Mouse (Mus musculus) liver, adult 2 months (tissue): ENCODE data around the gene Gatc. TPM values are rescaled to one million over a fixed set of nuclear protein-coding genes. Genes with fewer than 3 reads are reported as not detected.

Experiments used
- DNase-seq: peaks from one replicate; pipeline ENCODE4 v3.0.0-alpha.2; 2011; ENCODE audit warnings: low read depth, low spot score; ENCODE audit errors: extremely low read depth
- H3K27ac ChIP-seq: fragments of 200-500 bp; replicated peaks from 2 replicates; pipeline ENCODE4 v1.5.1; 2012; ENCODE audit warnings: low read depth, mild to moderate bottlenecking, control low read depth, inconsistent platforms, low read length; ENCODE audit not compliant: insufficient read depth
- H3K27me3 ChIP-seq: fragments of 200-500 bp; 2 replicates; pipeline ENCODE4 v1.6.1; 2012; ENCODE audit warnings: mild to moderate bottlenecking, moderate library complexity, low read length, inconsistent platforms; ENCODE audit not compliant: control insufficient read depth, insufficient read depth
- H3K36me3 ChIP-seq: fragments of 200-500 bp; 2 replicates; pipeline ENCODE4 v1.6.1; 2012; ENCODE audit warnings: low read length, inconsistent platforms; ENCODE audit not compliant: control insufficient read depth, insufficient read depth
- H3K4me1 ChIP-seq: fragments of 200-500 bp; 2 replicates; pipeline ENCODE4 v1.6.1; 2011; ENCODE audit warnings: low read length; ENCODE audit not compliant: control insufficient read depth, insufficient read depth
- H3K4me3 ChIP-seq: fragments of 200-500 bp; 2 replicates; pipeline ENCODE4 v1.5.1; 2011; ENCODE audit warnings: low read depth, mild to moderate bottlenecking, control low read depth, low read length, moderate library complexity; ENCODE audit not compliant: insufficient read depth
- H3K79me2 ChIP-seq: fragments of 200-500 bp; 2 replicates; pipeline ENCODE4 v1.6.1; 2012; ENCODE audit warnings: inconsistent platforms, mild to moderate bottlenecking, low read length, moderate library complexity; ENCODE audit not compliant: control insufficient read depth, insufficient read depth
- H3K9ac ChIP-seq: fragments of 200-500 bp; 2 replicates; pipeline ENCODE4 v1.6.1; 2012; ENCODE audit warnings: low read depth, mild to moderate bottlenecking, control low read depth, inconsistent platforms, low read length
- CTCF ChIP-seq: fragments of 200-500 bp; IDR thresholded peaks from 2 replicates; pipeline ENCODE4 v1.5.1; 2011; ENCODE audit warnings: low read depth, low read length, control low read depth
- POLR2A ChIP-seq: fragments of 200-500 bp; IDR thresholded peaks from 2 replicates; pipeline ENCODE4 v1.6.1; 2011; ENCODE audit warnings: low read length, control low read depth; ENCODE audit not compliant: insufficient read depth; ENCODE audit errors: extremely low read depth
- WGBS: fragments of 180-500 bp; shearing (Covaris S2); methylation state at CpG from one replicate; pipeline ENCODE4 v1.1.7; 2018; 5-methylcytosine and 5-hydroxymethylcytosine counted together
- polyA plus RNA-seq: library from polyadenylated mRNA; depleted of rRNA; stranded (reverse); fragments of >200 nt; gene quantifications from 2 replicates; pipeline ENCODE4 v1.2.3, GENCODE M21; 2012; rRNA removed
- total RNA-seq: library from RNA; depleted of rRNA; stranded (reverse); fragments of >200 nt; gene quantifications from 2 replicates; pipeline ENCODE4 v1.2.3, GENCODE M21; 2014; rRNA removed

Gene Gatc
- total and polyA plus RNA-seq, 2 experiments, result 6.3 to 11.0 TPM

GRCm38 (mm10) chr5:115300792-115301614 is 40.0 kb downstream of the Gatc start, which contains the start of gene Dynll1:
Gene Dynll1 (minus strand): TSS chr5:115300999.
- Histone ChIP-seq H3K4me1 (peaks cover 9% of the 10 kb centered on the region; the same call in 1 of the 2 replicates), H3K36me3 (peaks cover 11% of the 10 kb centered on the region), H3K9ac (peak within 1 kb of the TSS; percentile 77), H3K27me3 (no peaks in the 10 kb centered on the region), H3K4me3 (peak within 1 kb of the TSS; percentile 72), H3K79me2 (no peaks in the 10 kb centered on the region; the same call in 1 of the 2 replicates), H3K27ac (peak within 1 kb of the TSS; percentile 24)
- WGBS, result 1% methylated on average over 64 of the region's 66 CpGs
- DNase-seq, result peak; percentile 76
- TF ChIP-seq CTCF, result no peak
- peak; percentile 87 for TF ChIP-seq POLR2A

- no peaks in the 10 kb centered on the region; the same call in 1 of the 2 replicates for H3K79me2 ChIP-seq
- H3K27ac ChIP-seq, result peak overlapping the region; percentile 24
- H3K27me3 ChIP-seq, result no peaks in the 10 kb centered on the region
- peaks cover 9% of the 10 kb centered on the region; the same call in 1 of the 2 replicates for H3K4me1 ChIP-seq
- DNase-seq, result peak; percentile 26
- H3K4me3 ChIP-seq, result peak overlapping the region; percentile 72
- TF ChIP-seq POLR2A (no peak), CTCF (no peak; the same call in 1 of the 2 replicates)
- peaks cover 17% of the 10 kb centered on the region for H3K36me3 ChIP-seq
- H3K9ac ChIP-seq, result peak overlapping the region; percentile 77
- WGBS, result 1% methylated on average over 46 of the region's 46 CpGs
Observed at GRCm38 (mm10) chr5:115300035-115300744, 40.8 kb downstream of the Gatc start.

- 78% methylated on average over 10 of the region's 10 CpGs for WGBS
- Histone ChIP-seq H3K9ac (no peak overlapping the region), H3K4me3 (no peak overlapping the region), H3K36me3 (peaks cover 17% of the 10 kb centered on the region), H3K27ac (no peak overlapping the region), H3K79me2 (no peaks in the 10 kb centered on the region; the same call in 1 of the 2 replicates), H3K4me1 (peaks cover 9% of the 10 kb centered on the region; the same call in 1 of the 2 replicates), H3K27me3 (no peaks in the 10 kb centered on the region)
- no peak for TF ChIP-seq CTCF
- no peak for DNase-seq
Observed at GRCm38 (mm10) chr5:115296347-115296746, 44.6 kb downstream of the Gatc start.

DNA sequence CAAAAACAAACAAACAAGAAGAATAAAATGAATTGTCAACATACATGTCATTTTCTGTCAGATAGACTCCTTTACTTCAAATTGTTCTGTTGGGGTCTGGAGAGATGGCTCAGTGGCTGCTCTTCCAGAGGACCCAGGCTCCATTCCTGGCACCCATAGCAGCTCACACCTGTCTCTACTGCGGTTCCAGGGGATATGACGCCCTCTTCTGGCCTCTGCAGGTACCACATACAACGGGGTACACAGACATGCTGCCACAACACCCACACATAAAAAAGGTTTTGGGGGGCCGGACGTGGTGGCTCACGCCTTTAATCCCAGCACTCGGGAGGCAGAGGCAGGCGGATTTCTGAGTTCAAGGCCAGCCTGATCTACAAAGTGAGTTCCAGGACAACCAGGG is 46.8 kb downstream of the Gatc start:
- TF ChIP-seq CTCF (peak; percentile 52), POLR2A (no peak)
- peaks cover 24% of the 10 kb centered on the region for H3K36me3 ChIP-seq
- WGBS, result 94% methylated on average over 8 of the region's 8 CpGs

DNA sequence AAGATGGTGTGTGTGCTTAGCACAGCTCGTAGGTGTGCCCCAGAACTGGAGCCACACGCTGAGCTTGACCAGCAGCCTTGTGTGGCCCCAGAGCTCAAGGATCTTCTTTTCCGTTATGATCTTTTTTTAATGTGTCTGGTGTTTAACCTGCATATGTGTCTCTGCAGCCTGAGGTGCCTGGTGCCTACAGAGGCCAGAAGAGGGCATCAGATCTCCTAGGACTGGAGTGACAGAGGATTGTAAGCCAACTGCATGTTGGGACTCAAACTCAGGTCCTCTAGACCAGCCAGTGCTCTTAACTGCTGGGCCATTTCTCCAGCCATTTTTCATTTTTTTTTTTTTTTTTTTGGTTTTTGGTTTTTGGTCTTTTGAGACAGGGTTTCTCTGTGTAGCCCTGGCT is 56.2 kb downstream of the Gatc start:
- Histone ChIP-seq H3K36me3 (peaks cover 20% of the 10 kb centered on the region), H3K4me3 (no peak overlapping the region), H3K27me3 (no peaks in the 10 kb centered on the region), H3K79me2 (peaks cover 10% of the 10 kb centered on the region), H3K27ac (no peak overlapping the region), H3K4me1 (peaks cover 2% of the 10 kb centered on the region), H3K9ac (no peak overlapping the region)
- peak; percentile 40; the same call in 1 of the 2 replicates for TF ChIP-seq CTCF
- TF ChIP-seq POLR2A, result no peak
- WGBS, result 94% methylated on average over 3 of the region's 3 CpGs
- no peak for DNase-seq

More for the DNA sequence above, 46.8 kb downstream of the Gatc start:
- H3K9ac ChIP-seq, result no peak overlapping the region
- H3K4me3 ChIP-seq, result no peak overlapping the region
- DNase-seq, result no peak
- H3K27me3 ChIP-seq, result no peaks in the 10 kb centered on the region
- no peaks in the 10 kb centered on the region for H3K79me2 ChIP-seq
- H3K4me1 ChIP-seq, result peaks cover 5% of the 10 kb centered on the region; the same call in 1 of the 2 replicates
- H3K27ac ChIP-seq, result no peak overlapping the region

Other genes with a start within 250 kb of the Gatc start
- gene Gm10401, start 242.9 kb downstream of the Gatc start, total RNA-seq, result not detected in 2 replicates
- gene Gm10401, start 242.9 kb downstream of the Gatc start, polyA plus RNA-seq, result 0.17 TPM in 1 of 2 replicates, not detected in the other
- gene Acads, start 221.8 kb downstream of the Gatc start, total RNA-seq, result 140 and 143 TPM in 2 replicates
- 255 and 293 TPM in 2 replicates for gene Acads, start 221.8 kb downstream of the Gatc start, polyA plus RNA-seq
- 12.5 and 17.3 TPM in 2 replicates for gene Unc119b, start 206.2 kb downstream of the Gatc start, total RNA-seq
- 29.4 and 32.0 TPM in 2 replicates for gene Unc119b, start 206.2 kb downstream of the Gatc start, polyA plus RNA-seq
- gene Mlec, start 183.0 kb downstream of the Gatc start, total RNA-seq, result 33.7 and 44.7 TPM in 2 replicates
- 40.8 and 41.8 TPM in 2 replicates for gene Mlec, start 183.0 kb downstream of the Gatc start, polyA plus RNA-seq
- 0.09 TPM in 1 of 2 replicates, not detected in the other for gene Cabp1, start 146.8 kb downstream of the Gatc start, total RNA-seq
- gene Cabp1, start 146.8 kb downstream of the Gatc start, polyA plus RNA-seq, result 0.07 and 0.21 TPM in 2 replicates
- gene Pop5, start 105.3 kb downstream of the Gatc start, total RNA-seq, result 56.2 and 59.2 TPM in 2 replicates
- gene Pop5, start 105.3 kb downstream of the Gatc start, polyA plus RNA-seq, result 70.3 and 91.0 TPM in 2 replicates
- 32.1 and 42.9 TPM in 2 replicates for gene Rnf10, start 68.3 kb downstream of the Gatc start, total RNA-seq
- 79.2 and 81.3 TPM in 2 replicates for gene Rnf10, start 68.3 kb downstream of the Gatc start, polyA plus RNA-seq
- 20.7 and 24.6 TPM in 2 replicates for gene Coq5, start 61.5 kb downstream of the Gatc start, total RNA-seq
- 13.7 and 13.9 TPM in 2 replicates for gene Coq5, start 61.5 kb downstream of the Gatc start, polyA plus RNA-seq
- 13.1 and 24.1 TPM in 2 replicates for gene Dynll1, start 40.2 kb downstream of the Gatc start, total RNA-seq
- 24.3 and 25.8 TPM in 2 replicates for gene Dynll1, start 40.2 kb downstream of the Gatc start, polyA plus RNA-seq
- gene Srsf9, start 14.0 kb downstream of the Gatc start, total RNA-seq, result 17.0 and 21.7 TPM in 2 replicates
- 25.2 and 25.3 TPM in 2 replicates for gene Srsf9, start 14.0 kb downstream of the Gatc start, polyA plus RNA-seq
- gene Triap1, start within 50 bp of the Gatc start, total RNA-seq, result 12.9 and 14.5 TPM in 2 replicates
- 11.4 and 11.8 TPM in 2 replicates for gene Triap1, start within 50 bp of the Gatc start, polyA plus RNA-seq
- gene Cox6a1, start 7.8 kb upstream of the Gatc start, total RNA-seq, result 422 and 505 TPM in 2 replicates
- gene Cox6a1, start 7.8 kb upstream of the Gatc start, polyA plus RNA-seq, result 2,238 and 2,515 TPM in 2 replicates
- gene Msi1, start 88.4 kb upstream of the Gatc start, total RNA-seq, result not detected in 2 replicates
- 0.09 and 0.35 TPM in 2 replicates for gene Msi1, start 88.4 kb upstream of the Gatc start, polyA plus RNA-seq
- 0.40 and 2.7 TPM in 2 replicates for gene Pla2g1b, start 125.1 kb upstream of the Gatc start, total RNA-seq
- gene Pla2g1b, start 125.1 kb upstream of the Gatc start, polyA plus RNA-seq, result not detected in 2 replicates
- 11.5 and 15.0 TPM in 2 replicates for gene Sirt4, start 143.5 kb upstream of the Gatc start, total RNA-seq
- 26.1 and 26.6 TPM in 2 replicates for gene Sirt4, start 143.5 kb upstream of the Gatc start, polyA plus RNA-seq
- 10.5 and 15.2 TPM in 2 replicates for gene Pxn, start 165.5 kb upstream of the Gatc start, total RNA-seq
- gene Pxn, start 165.5 kb upstream of the Gatc start, polyA plus RNA-seq, result 33.6 and 40.2 TPM in 2 replicates
- gene Rplp0, start 218.3 kb upstream of the Gatc start, total RNA-seq, result 709 and 835 TPM in 2 replicates
- gene Rplp0, start 218.3 kb upstream of the Gatc start, polyA plus RNA-seq, result 607 and 623 TPM in 2 replicates
- 14.8 and 18.3 TPM in 2 replicates for gene Gcn1l1, start 224.1 kb upstream of the Gatc start, total RNA-seq
- gene Gcn1l1, start 224.1 kb upstream of the Gatc start, polyA plus RNA-seq, result 23.2 and 28.8 TPM in 2 replicates